Mouse (Mus musculus) bone marrow macrophage, adult 2 months (primary cell): ENCODE results near the gene Fgfr2.

Experiments used
- CTCF ChIP-seq: IDR thresholded peaks from 2 replicates; pipeline ENCODE4 v1.5.1; 2012; ENCODE audit warnings: low read depth, mild to moderate bottlenecking, low read length, moderate library complexity
- POLR2A ChIP-seq: IDR thresholded peaks from 2 replicates; pipeline ENCODE4 v1.6.1; 2012; ENCODE audit warnings: mild to moderate bottlenecking, low read depth, low read length, borderline replicate concordance

DNA sequence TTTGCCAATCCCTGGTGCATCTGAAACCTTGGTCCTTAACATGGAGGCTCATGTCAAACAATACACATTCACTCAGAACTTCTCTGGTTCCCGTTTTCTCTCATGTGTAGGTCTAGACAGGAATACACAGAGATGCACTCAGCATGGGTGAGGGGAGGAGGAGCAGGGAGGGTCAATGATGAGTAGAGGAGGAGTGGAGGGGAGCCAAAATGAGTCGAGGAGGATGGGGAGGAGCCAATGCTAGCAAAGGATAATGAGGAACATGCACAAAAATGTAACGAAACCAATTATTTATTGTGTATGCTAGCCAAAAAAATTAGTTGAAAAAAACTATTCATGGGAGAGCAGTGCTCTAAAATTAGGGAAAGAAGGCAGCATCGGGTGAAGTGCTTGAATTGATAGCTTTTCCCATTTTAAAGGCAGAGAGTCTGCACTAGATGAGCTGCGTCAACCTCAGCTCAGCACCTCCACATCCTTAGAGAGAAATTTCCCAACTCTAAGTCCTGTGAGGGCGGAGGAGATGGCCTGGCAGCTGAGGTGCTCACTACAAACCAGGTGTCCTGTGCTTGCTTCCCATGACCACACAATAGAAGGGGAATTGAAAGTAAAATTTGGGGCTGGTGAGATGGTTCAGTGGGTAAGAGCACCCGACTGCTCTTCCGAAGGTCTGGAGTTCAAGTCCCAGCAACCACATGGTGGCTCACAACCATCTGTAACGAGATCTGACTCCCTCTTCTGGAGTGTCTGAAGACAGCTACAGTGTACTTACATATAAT is 636.6 kb downstream of the Fgfr2 start:
- TF ChIP-seq CTCF: no peak
- no peak for TF ChIP-seq POLR2A
